Mouse (Mus musculus) liver, postnatal 0 days (tissue): ENCODE data around the gene Akirin2.

Experiments
- CTCF ChIP-seq: sonication (generic); IDR thresholded peaks from 2 replicates; pipeline ENCODE4 v1.5.1; 2016; ENCODE audit warnings: antibody characterized with exemption, low read depth
- EP300 ChIP-seq: IDR thresholded peaks from 2 replicates; pipeline ENCODE4 v1.6.1; 2016; ENCODE audit warnings: antibody characterized with exemption, low read depth, mild to moderate bottlenecking

DNA sequence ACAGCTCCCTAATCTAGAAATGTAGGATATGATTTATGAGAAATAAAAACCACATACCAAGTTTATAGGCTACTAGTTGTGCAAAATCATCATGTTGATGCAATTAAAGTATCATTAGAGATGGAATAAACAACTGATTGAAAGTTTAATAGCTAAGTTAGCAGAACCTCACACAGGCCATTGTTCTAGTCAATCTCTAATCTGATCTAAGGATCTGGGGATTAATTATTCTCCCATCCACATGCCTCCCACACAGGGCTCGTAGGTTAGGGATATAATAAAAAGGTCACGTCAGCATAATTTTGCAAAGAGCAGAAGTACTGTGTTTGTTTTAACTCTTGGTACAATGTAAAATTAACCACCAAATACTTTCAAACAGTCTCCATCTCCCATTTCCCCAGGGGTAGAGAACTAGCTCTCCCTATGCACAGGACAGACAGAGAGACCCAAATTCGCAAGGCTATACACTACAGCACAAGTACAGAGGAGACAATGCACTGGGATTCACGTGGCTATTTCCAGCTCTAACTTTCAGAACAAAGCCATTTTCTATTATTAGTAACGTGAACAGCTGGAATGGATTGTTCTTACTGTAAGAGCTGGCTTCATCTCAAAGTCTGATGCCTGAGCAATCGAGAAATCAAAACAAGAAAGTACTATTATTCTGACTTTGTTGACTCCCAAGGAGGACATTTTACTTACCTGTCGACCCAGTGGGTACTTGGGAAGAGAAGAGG, 34.3 kb downstream of the Akirin2 start:
- TF ChIP-seq CTCF: no peak
- no peak for TF ChIP-seq EP300
